Mouse (Mus musculus) C2C12 (cell line): ENCODE results near the gene Kalrn. TPM values are rescaled to one million over a fixed set of nuclear protein-coding genes. Genes with fewer than 3 reads are reported as not detected.
A peak's percentile ranks its signal among the peaks of the same experiment; 100 is the strongest.

ENCODE experiments used
- H3K27me3 ChIP-seq: one replicate; pipeline ENCODE4 v1.6.1; 2011; ENCODE audit not compliant: control insufficient read depth, insufficient read depth, insufficient read length
- H3K36me3 ChIP-seq: one replicate; pipeline ENCODE4 v1.6.1; 2011; ENCODE audit not compliant: control insufficient read depth, insufficient read depth
- H3K4me3 ChIP-seq: one replicate; pipeline ENCODE4 v1.5.1; 2011; ENCODE audit warnings: mild to moderate bottlenecking, control low read depth; ENCODE audit not compliant: poor library complexity, insufficient read depth, severe bottlenecking
- H3K79me2 ChIP-seq: one replicate; pipeline ENCODE4 v1.6.1; 2011; ENCODE audit not compliant: control insufficient read depth, insufficient read depth
- H3K79me3 ChIP-seq: one replicate; pipeline ENCODE4 v1.6.1; 2011; ENCODE audit warnings: low read depth, control low read depth
- H3ac ChIP-seq: one replicate; pipeline ENCODE3; 2011; ENCODE audit warnings: low read depth; ENCODE audit not compliant: control insufficient read depth, insufficient read length
- CEBPB ChIP-seq: IDR thresholded peaks from one replicate; pipeline ENCODE4 v1.6.1; 2011; ENCODE audit warnings: low read depth, mild to moderate bottlenecking, control low read depth, moderate library complexity
- CTCF ChIP-seq: IDR thresholded peaks from one replicate; pipeline ENCODE4 v1.5.1; 2011; ENCODE audit not compliant: control insufficient read depth, insufficient read depth, insufficient read length
- FOSL1 ChIP-seq: IDR thresholded peaks from one replicate; pipeline ENCODE4 v1.8.0; 2011; ENCODE audit warnings: mild to moderate bottlenecking, low read length; ENCODE audit not compliant: poor library complexity, insufficient read depth, severe bottlenecking
- MAX ChIP-seq: IDR thresholded peaks from one replicate; pipeline ENCODE4 v1.6.1; 2011; ENCODE audit warnings: mild to moderate bottlenecking, control low read depth
- MYOD1 ChIP-seq: IDR thresholded peaks from one replicate; pipeline ENCODE4 v1.6.1; 2011; ENCODE audit warnings: low read depth; ENCODE audit not compliant: control insufficient read depth, insufficient read length
- MYOG ChIP-seq: IDR thresholded peaks from one replicate; pipeline ENCODE4 v1.6.1; 2011; ENCODE audit not compliant: control insufficient read depth, insufficient read length; ENCODE audit errors: extremely low read depth
- USF1 ChIP-seq: IDR thresholded peaks from one replicate; pipeline ENCODE4 v1.6.1; 2011; ENCODE audit warnings: low read depth, mild to moderate bottlenecking, control low read depth, moderate library complexity
- polyA plus RNA-seq: library from polyadenylated mRNA; unstranded; fragments of >200 nt; fragmentation: generic; extraction: Trizol; gene quantifications from one replicate; pipeline ENCODE4 v1.2.1, GENCODE M21; 2012; ENCODE audit warnings: missing spikeins

Gene Kalrn
- polyA plus RNA-seq, 1 experiment: 8.6 TPM

DNA sequence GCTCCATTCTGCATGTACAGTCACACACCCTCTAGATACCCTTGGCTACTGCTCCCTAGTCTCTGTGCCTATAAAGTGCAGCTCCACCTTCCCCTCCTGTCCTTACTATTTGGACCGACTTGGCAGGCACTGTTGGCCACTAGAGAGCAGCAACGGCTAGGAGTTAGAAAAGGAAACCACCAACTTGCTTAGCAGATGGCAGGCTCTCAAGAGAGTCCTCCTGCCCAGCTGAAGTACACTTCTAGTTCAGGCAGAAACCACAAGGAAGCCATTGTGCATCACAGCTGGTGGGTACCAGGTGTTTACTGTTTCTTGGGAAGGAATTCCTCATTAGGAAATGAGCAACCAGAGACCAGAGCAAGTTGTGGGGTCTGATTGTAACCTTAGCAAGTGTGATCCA lies 447.7 kb downstream of the Kalrn start:
- H3K4me3 ChIP-seq: no peak overlapping the region
- TF ChIP-seq USF1: no peak
- peak; percentile 61 for TF ChIP-seq CTCF
- no peak for TF ChIP-seq CEBPB
- no peak for TF ChIP-seq FOSL1
- TF ChIP-seq MYOD1: no peak
- no peak for TF ChIP-seq MYOG
- TF ChIP-seq MAX: no peak
- H3K79me3 ChIP-seq: no peaks in the 10 kb centered on the region
- no peak overlapping the region for H3ac ChIP-seq
- no peaks in the 10 kb centered on the region for H3K27me3 ChIP-seq
- H3K36me3 ChIP-seq: no peaks in the 10 kb centered on the region
- no peaks in the 10 kb centered on the region for H3K79me2 ChIP-seq

DNA sequence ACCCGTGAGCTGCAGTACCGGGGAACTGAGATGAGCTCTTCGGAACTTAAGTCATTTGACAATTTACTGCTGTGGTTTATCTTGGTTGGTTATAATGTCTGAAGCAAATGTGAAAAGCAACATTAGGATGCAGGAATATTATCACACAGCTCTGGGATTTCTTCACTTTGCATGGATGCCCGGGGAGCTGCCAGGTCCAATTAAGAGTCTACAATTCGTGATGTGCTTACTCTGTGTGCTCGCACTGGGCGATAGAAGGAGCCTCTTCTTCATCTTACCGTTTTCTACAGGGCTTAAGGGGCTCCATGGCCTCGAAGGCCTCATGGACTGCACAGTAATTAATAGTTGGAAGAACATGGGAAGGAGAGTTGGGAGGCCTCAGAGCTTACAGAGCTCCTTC lies 450.8 kb downstream of the Kalrn start:
- no peak overlapping the region for H3ac ChIP-seq
- H3K79me3 ChIP-seq: no peaks in the 10 kb centered on the region
- H3K4me3 ChIP-seq: no peak overlapping the region
- H3K27me3 ChIP-seq: no peaks in the 10 kb centered on the region
- H3K36me3 ChIP-seq: no peaks in the 10 kb centered on the region
- TF ChIP-seq MYOD1 (no peak), MYOG (no peak), FOSL1 (no peak), MAX (no peak), CTCF (no peak), USF1 (no peak), CEBPB (no peak)
- no peaks in the 10 kb centered on the region for H3K79me2 ChIP-seq

DNA sequence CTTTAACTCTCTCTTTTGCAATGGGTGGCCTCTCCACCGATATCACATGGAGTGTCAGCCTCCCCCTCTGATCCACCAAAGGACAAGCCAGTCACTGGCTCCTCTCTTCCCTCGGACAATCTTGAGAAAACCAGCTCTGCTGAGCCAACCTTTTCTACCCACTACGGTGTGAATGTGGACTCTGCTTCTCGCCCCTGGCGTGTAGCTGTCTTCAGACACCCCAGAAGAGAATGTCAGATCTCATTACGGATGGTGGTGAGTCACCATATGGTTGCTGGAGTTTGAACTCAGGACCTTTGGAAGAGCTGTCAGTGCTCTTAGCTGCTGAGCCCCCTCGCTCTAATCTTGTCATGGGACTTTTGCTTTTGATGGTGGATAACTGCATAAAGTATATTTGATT lies 452.0 kb downstream of the Kalrn start:
- Histone ChIP-seq H3K27me3 (no peaks in the 10 kb centered on the region), H3K36me3 (no peaks in the 10 kb centered on the region), H3K79me2 (no peaks in the 10 kb centered on the region), H3ac (no peak overlapping the region), H3K4me3 (no peak overlapping the region), H3K79me3 (no peaks in the 10 kb centered on the region)
- TF ChIP-seq MYOG: no peak
- TF ChIP-seq USF1: no peak
- TF ChIP-seq MAX: no peak
- no peak for TF ChIP-seq CTCF
- TF ChIP-seq FOSL1: no peak
- TF ChIP-seq MYOD1: no peak
- TF ChIP-seq CEBPB: no peak

- Histone ChIP-seq H3K27me3 (no peaks in the 10 kb centered on the region), H3K79me3 (no peaks in the 10 kb centered on the region), H3ac (no peak overlapping the region), H3K4me3 (no peak overlapping the region), H3K36me3 (no peaks in the 10 kb centered on the region), H3K79me2 (no peaks in the 10 kb centered on the region)
- TF ChIP-seq FOSL1 (no peak), CEBPB (no peak), CTCF (no peak), MYOG (no peak), MAX (no peak), USF1 (no peak), MYOD1 (no peak)
Measured at GRCm38 (mm10) chr16:34120801-34121201, 452.5 kb downstream of the Kalrn start.

- Histone ChIP-seq H3K36me3 (no peaks in the 10 kb centered on the region), H3K27me3 (no peaks in the 10 kb centered on the region), H3K4me3 (no peak overlapping the region), H3K79me3 (no peaks in the 10 kb centered on the region), H3ac (no peak overlapping the region), H3K79me2 (no peaks in the 10 kb centered on the region)
- no peak for TF ChIP-seq CTCF
- no peak for TF ChIP-seq MAX
- no peak for TF ChIP-seq MYOG
- TF ChIP-seq FOSL1: no peak
- TF ChIP-seq USF1: no peak
- no peak for TF ChIP-seq CEBPB
- no peak for TF ChIP-seq MYOD1
Measured at GRCm38 (mm10) chr16:34119844-34120243, 453.5 kb downstream of the Kalrn start.

- Histone ChIP-seq H3ac (no peak overlapping the region), H3K27me3 (no peaks in the 10 kb centered on the region), H3K36me3 (no peaks in the 10 kb centered on the region), H3K79me3 (no peaks in the 10 kb centered on the region), H3K4me3 (no peak overlapping the region), H3K79me2 (no peaks in the 10 kb centered on the region)
- TF ChIP-seq CEBPB (no peak), MAX (no peak), CTCF (peak; percentile 39), USF1 (no peak)
Measured at GRCm38 (mm10) chr16:34119370-34119769, 454.0 kb downstream of the Kalrn start.
